11 mouse cellular contexts compared by ENCODE assay signal in the genomic region with DNA sequence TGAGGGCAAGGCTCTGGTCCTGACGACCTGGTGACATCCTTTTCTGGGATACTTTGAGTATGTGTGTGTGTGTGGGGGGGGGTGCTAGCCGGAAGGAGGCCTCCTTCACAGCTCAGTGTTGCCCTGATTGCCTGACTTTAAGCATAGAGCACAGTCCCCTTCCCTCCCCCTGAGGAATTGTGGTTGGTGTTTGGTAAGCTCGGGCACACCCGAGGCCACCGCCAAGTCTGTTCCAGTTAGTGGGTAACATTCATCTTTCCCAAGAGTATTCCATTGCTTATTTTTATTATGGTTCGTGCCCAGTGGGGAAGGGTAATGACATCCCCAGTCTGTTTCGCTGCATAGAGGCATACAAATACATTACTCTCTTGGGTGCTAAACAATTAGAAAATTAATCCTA.
"Had no signal": no experiment of that assay in that cellular context is flagged by ENCODE, and none has a peak within 500 bp of the region (broad histone marks: within the 10 kb centered on the region; RNA-seq: fewer than 3 reads in every experiment).

No protein-coding gene starts in this region.

- H3K4me2 ChIP-seq: liver, embryonic 13.5 days; midbrain, embryonic 13.5 days had no signal

- H3K27ac ChIP-seq: kidney, postnatal 0 days; layer of hippocampus, adult 2 months; left cerebral cortex, adult 2 months; liver, embryonic 13.5 days; macrophage; midbrain, embryonic 13.5 days had no signal

- H3K4me3 ChIP-seq: layer of hippocampus, adult 2 months; left cerebral cortex, adult 2 months; liver, embryonic 13.5 days; midbrain, embryonic 13.5 days had no signal

- ATAC-seq: midbrain, embryonic 13.5 days had no signal

- H3K9me3 ChIP-seq: liver, embryonic 13.5 days; midbrain, embryonic 13.5 days had no signal

- H3K4me1 ChIP-seq: liver, embryonic 13.5 days had no signal

- H3K27me3 ChIP-seq: liver, embryonic 13.5 days had no signal

- H3K36me3 ChIP-seq: liver, embryonic 13.5 days; midbrain, embryonic 13.5 days had no signal

- H3K9ac ChIP-seq: liver, embryonic 13.5 days; midbrain, embryonic 13.5 days had no signal

- DNase-seq: kidney, postnatal 25 days; layer of hippocampus, postnatal 36 days; liver, embryonic 13.5 days; lung, adult 2 months; thymus, adult 18-20 months; thymus, postnatal 36 days had no signal
